Mouse (Mus musculus) ovary, postnatal 10 days (tissue): Measurements from ENCODE around the gene Ifih1.

Source experiments
- DNase-seq: peaks from one replicate; pipeline ENCODE4 v3.0.0; 2022; ENCODE audit warnings: low spot score

Ifih1 gene

DNA sequence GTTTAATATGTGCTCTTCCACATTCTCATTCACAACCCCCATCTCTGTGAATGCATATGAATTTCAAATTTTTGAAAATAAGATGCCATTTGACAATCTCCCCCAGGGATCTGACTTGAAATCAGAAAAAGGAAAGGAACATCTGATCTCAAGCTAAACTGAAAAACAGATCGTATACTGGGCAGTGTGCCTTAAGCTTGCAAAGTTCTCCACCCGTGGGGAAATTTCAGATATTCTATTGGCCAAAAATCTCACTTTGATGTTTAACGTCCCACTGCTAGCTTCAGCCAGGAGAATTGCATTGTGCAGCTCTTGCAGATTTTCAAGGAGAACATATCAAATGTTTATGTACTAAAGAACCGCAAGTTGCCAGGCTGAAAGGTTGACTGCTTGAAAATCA is 96.9 kb downstream of the Ifih1 start:
- DNase-seq: no peak

DNA sequence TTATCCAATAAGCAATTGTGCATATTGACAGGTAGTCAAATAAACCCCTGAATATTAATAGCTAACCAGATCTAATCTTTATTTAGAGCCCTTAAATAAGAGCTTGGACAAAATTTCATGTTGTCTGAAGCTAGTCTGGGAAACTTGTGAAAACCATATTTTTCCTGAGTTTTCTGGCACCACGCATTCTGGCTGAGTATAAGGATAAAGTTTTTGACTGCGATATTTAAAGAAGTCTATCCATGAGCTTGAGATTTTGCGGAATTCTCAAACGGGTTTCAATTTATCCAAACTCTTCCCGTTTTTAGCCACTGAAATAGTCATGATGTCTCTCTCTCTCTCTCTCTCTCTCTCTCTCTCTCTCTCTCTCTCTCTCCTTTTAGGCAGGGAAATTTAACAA is 98.0 kb downstream of the Ifih1 start:
- no peak for DNase-seq
